Mouse (Mus musculus) yolk sac, embryonic 10.5 days (tissue): Measurements from ENCODE around the gene Sh2d3c.

Experiments used
- DNase-seq: peaks from one replicate; pipeline ENCODE4 v3.0.0-alpha.2; 2017; ENCODE audit warnings: low spot score

The Sh2d3c gene

DNA sequence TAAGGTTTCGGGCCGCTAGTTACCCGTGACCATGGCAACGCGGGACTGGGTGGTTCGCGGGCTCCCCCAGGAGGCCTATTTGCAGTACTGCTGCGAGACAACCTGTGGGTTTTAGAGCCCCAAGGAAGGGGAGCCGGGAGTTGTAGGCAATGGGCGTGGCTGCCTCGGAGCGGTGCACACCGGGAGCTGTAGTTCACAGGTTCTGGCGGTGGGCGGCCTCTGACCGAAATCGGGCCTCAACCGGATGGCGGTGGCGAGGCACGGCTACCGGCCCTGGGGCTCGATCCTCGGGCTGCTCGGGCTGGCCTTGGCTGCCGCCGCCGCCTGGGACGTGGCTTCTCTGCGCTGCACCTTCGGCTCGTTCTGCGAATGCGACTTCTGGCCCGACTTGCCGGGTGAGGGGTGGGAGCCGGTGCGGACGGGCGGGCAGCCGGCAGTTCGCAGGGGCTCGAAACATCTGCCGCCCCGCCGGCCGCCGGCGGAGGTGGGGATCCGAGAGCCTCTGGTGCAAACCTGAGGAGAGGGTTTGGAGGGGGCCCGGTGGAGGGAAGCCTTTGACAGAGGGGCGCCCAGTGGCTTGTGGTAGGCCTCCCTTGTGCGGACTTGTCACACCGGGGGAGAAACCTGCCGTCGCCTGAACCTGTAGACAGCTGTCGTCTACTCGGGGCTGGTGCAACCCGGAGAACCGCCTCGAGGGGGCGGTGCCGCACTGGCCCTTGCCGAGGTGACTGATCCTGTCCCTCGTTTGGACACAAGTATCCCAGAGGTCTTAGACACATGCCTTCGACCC is 36.4 kb downstream of the Sh2d3c start, which contains the start of gene Tor2a:
Tor2a (plus strand) TSS at position 179 of the 790 bp plus-strand sequence.
- peak; percentile 97 for DNase-seq

GRCm38 (mm10) chr2:32758503-32758902 is 37.6 kb downstream of the Sh2d3c start:
- DNase-seq = peak; percentile 74

DNA sequence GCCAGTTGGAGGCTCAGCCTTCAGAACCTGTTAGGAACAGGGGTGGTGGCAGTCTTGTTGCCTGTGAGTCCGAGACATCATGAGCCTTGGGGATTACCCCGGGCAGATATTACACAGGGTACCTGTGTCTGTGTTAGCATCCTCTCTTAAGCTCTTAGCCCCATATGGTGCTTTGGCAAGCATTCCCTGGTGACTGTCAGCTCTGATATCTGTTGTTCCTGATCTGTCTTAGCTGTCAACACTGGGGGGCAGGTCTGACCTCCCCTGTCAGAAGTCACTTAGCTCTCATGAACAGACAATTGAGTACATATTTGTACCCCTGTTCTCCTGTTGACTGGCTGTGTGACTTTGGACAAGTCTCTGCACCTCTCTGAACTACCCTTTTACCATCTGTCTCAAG is 38.1 kb downstream of the Sh2d3c start:
- DNase-seq = no peak

- no peak for DNase-seq
These were observed 40.5 kb downstream of the Sh2d3c start for GRCm38 (mm10) chr2:32761361-32761760.

GRCm38 (mm10) chr2:32761859-32762258 is 41.0 kb downstream of the Sh2d3c start:
- DNase-seq = no peak

GRCm38 (mm10) chr2:32763353-32763752 is 42.5 kb downstream of the Sh2d3c start:
- no peak for DNase-seq

GRCm38 (mm10) chr2:32767241-32767640 is 46.4 kb downstream of the Sh2d3c start:
- DNase-seq = no peak

DNA sequence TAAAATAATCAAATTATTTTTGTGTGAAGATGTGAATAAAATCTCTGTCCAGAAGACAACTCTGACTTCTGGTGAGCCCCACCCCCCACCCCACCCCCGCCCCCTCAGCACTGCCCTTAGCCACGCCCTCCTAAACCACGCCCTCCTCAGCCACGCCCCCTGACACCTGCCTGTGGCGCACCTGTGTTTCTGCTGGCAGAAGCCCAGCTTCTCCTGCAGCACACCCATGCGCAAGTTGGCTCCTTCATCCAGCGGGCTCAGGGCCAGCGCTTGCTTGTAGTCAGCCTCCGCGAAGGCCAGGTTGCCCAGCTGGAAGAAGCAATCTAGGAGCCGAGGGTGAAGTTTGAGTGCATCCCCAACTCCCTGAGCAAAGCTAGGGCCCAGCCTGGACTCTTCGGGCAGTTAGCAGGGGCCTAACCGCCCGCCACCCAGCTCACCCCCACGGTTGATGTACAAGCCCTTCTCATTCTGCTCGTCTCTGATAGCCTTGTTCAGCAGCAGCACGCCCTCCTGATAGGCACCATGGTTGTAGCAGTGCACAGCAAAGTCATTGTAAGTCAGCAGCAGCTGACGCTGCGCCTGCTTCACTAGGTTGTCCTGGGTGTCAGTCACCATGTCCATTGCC is 47.9 kb downstream of the Sh2d3c start:
- DNase-seq = peak; percentile 28

DNA sequence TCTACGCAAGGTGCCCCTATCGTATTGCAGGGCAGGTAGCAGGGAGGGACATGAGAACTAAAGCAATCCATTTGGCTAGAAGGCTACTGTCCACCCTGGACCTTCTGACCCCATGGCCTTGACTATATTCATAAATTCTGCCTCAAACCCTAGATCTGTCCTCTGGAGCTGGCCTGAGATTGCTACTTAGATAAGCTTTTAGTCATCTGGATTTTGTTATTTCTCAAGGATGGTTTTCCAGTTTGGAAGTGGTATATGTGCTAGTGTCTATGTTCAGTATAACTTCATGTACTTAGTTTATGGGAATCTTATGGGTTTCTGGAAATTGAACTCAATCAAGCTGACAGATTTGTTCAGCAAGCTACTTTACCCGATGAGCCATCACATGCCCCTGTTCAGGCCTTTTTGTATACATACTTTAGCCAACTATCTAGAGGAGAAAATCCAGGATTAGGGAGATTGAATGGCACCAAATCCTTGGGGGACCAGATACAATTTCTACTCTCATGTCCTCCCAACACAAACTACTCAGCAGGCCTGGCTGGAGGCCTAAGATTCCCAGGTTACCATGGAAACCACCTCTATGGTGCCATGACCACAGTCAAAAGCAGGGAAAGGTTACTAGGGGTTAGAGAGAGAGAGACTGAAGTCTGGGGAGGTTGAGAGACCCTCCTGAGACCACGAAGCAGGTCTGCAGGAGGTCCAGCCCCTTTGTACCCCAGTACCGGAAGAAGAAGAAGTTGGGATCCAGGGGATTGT is 48.7 kb downstream of the Sh2d3c start:
- DNase-seq = no peak

GRCm38 (mm10) chr2:32771886-32772285 is 51.0 kb downstream of the Sh2d3c start:
- DNase-seq = peak; percentile 84

- no peak for DNase-seq
These were observed 51.9 kb downstream of the Sh2d3c start for GRCm38 (mm10) chr2:32772626-32773279.

GRCm38 (mm10) chr2:32775359-32776074 is 54.7 kb downstream of the Sh2d3c start, which contains the start of the genes Ttc16 and Ptrh1:
Gene Ttc16, minus strand, starts transcription at chr2:32775633.
Gene Ptrh1, plus strand, starts transcription at chr2:32775786.
- peak; percentile 98 for DNase-seq

GRCm38 (mm10) chr2:32776192-32776591 is 55.3 kb downstream of the Sh2d3c start:
- no peak for DNase-seq

GRCm38 (mm10) chr2:32778081-32778480 is 57.2 kb downstream of the Sh2d3c start:
- DNase-seq = no peak

DNA sequence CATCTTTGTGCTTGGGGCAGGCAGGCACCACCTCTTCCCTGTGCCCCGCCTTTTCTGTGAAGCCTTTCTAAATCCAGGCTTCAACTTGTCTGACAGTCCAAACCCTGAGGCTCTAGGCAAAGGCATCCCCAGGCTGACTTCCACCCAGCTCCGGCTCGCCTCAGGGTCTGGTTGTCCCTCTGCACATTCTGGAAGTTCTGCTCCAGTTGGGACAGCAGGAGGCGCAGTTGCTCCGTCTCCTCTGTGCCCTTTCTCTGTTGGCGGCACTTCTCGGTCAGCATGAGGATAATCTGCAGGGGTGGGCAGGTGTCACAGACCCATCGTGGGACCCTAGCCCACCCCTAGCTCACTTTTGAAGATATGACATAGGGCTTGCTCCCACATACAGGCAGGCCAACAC is 58.3 kb downstream of the Sh2d3c start:
- DNase-seq = peak; percentile 30

DNA sequence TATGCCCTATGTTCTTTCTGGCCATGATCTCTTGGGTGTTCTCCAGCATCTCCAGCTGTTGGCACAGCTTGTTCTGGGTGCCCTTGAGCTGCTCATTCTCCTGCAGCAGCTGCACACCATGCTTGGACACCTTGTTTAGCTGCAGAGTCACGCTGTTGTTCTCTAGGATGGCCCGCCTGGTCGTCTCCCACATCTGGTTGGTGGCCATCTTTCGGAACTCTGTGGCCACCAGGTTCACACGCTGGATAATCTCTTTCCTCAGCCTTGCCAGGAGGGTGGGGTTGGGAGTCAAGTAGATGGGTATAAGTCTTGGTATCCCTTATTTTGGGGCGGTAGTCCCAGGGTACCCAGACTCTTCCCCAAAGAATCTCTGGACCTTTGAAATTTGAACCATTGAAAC is 58.9 kb downstream of the Sh2d3c start:
- DNase-seq = no peak

DNA sequence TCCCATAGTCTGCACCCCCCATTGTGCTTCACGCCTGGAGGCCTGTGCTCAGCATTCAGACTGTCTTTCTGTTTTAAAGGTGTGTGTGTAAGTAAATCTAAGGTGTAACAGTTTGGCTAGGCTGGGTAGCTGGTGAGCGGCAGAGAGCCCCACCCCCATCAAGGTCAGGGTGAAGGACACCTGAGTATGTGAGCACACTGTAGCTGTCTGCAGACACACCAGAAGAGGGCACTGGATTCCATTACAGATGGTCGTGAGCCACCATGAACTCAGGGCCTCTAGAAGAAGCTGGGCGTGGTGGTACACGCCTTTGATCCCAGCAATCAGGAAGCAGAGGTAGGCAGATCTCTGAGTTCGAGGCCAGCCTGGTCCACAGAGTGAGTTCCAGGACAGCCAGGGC is 60.9 kb downstream of the Sh2d3c start:
- DNase-seq = no peak

DNA sequence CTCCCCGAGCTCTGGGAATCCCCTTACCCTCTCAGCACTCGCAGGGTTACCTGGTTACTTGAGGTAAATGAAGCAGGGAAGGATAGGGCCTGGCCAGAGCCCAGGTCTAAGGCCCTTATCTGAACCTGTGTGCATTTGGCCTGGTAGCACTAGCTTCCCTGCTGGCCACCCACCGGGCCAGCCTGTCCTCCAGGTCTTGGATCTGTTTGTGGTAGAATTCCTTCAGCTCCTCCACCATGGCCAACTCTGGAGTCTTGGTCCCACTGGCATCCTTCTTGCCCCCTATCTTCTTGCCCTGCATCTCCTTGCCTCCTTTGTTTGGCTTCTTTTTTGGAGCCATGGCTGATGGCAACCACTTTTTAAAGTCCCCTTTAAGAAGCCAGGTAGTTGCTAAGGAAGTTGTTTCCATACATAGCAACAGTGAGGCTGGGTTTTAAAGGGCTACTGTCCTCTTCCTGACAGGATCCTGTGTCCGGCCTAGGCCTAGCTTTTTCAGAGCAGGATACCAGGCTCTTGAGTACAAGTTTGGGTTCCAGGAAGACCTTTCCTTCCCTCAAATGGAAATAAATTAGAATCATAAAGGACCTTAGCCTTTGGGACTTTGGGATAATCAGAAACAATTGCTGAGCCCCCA is 63.3 kb downstream of the Sh2d3c start, which contains the start of gene Cfap157:
Cfap157 (minus strand) TSS at position 381 of the 634 bp plus-strand sequence.
- DNase-seq = no peak

- no peak for DNase-seq
These were observed 66.3 kb downstream of the Sh2d3c start for GRCm38 (mm10) chr2:32787176-32787575.

GRCm38 (mm10) chr2:32788581-32788980 is 67.7 kb downstream of the Sh2d3c start:
- no peak for DNase-seq

GRCm38 (mm10) chr2:32791297-32791696 is 70.4 kb downstream of the Sh2d3c start:
- no peak for DNase-seq
